ENCODE assay signal across 8 mouse cellular contexts in genomic region chr11:34073776-34074175, GRCm38 (mm10). TPM values are rescaled to one million over a fixed set of nuclear protein-coding genes. Genes with fewer than 3 reads are reported as not detected.
A peak's percentile ranks its signal among the peaks of the same experiment; 100 is the strongest.
DNase-seq lines count a peak whose midpoint lies in the region; ATAC-seq lines count a peak whose summit lies in the region.

No protein-coding gene starts in this region.

- intact Hi-C loops in left cerebral cortex, postnatal 14 days (cut with DNase I), result loop anchor here (2.0 kb wide), 1 partner anchor 71 kb away; no protein-coding TSS in a partner anchor

- no peaks in the 10 kb centered on the region for H3K4me1 ChIP-seq in forebrain, embryonic 13.5 days
- no peaks in the 10 kb centered on the region for H3K4me1 ChIP-seq in hindbrain, embryonic 10.5 days (replicated peaks)
- H3K4me1 ChIP-seq in midbrain, embryonic 13.5 days (replicated peaks), result no peaks in the 10 kb centered on the region

- H3K27me3 ChIP-seq in forebrain, embryonic 13.5 days, result 0 out of 2 replicates have a peak, but pooled peaks cover 10% of the 10 kb centered on the region
- peaks cover 5% of the 10 kb centered on the region; the same call in 1 of the 2 replicates for H3K27me3 ChIP-seq in hindbrain, embryonic 10.5 days (ENCODE audit: insufficient read depth, poor library complexity, severe bottlenecking)
- H3K27me3 ChIP-seq in midbrain, embryonic 13.5 days, result 0 out of 2 replicates have a peak, but pooled peaks cover 5% of the 10 kb centered on the region

- H3K9ac ChIP-seq in forebrain, embryonic 13.5 days, result no peak overlapping the region
- H3K9ac ChIP-seq in midbrain, embryonic 13.5 days (replicated peaks), result no peak overlapping the region

- H3K4me2 ChIP-seq in forebrain, embryonic 13.5 days, result peak overlapping the region; percentile 15; the same call in 1 of the 2 replicates
- H3K4me2 ChIP-seq in midbrain, embryonic 13.5 days (replicated peaks), result peak overlapping the region; percentile 24; the same call in 1 of the 2 replicates

- WGBS in forebrain, embryonic 13.5 days, result 16% methylated on average over 15 of the region's 15 CpGs
- 14% methylated on average over 15 of the region's 15 CpGs for WGBS in hindbrain, embryonic 10.5 days
- 16% methylated on average over 15 of the region's 15 CpGs for WGBS in midbrain, embryonic 13.5 days

- no peaks in the 10 kb centered on the region for H3K9me3 ChIP-seq in forebrain, embryonic 13.5 days (replicated peaks)
- no peaks in the 10 kb centered on the region for H3K9me3 ChIP-seq in hindbrain, embryonic 10.5 days
- H3K9me3 ChIP-seq in midbrain, embryonic 13.5 days, result no peaks in the 10 kb centered on the region

- peak; percentile 58 for DNase-seq in gastrocnemius, adult 18-20 months (ENCODE audit: low spot score)
- DNase-seq in gastrocnemius, postnatal 25 days, result no peak
- DNase-seq in c-Kit-positive CD71-positive TER-119-negative erythroid progenitor cells, embryonic 14.5 days (ENCODE audit: low read depth), result peak; percentile 36
- DNase-seq in hindbrain, embryonic 10.5 days (ENCODE audit: low spot score), result peak; percentile 77
- peak; percentile 52 to 62 for DNase-seq in left cerebral cortex, postnatal 14 days (ENCODE audit: low spot score in 2 of 2)
- DNase-seq in spleen, adult 18-20 months, result peak; percentile 17 to 58

- ATAC-seq in forebrain, embryonic 13.5 days, result peak; percentile 58; the same call in 1 of the 2 replicates
- peak; percentile 67; the same call in 1 of the 2 replicates for ATAC-seq in midbrain, embryonic 13.5 days

- H3K27ac ChIP-seq in forebrain, embryonic 13.5 days, result no peak overlapping the region
- no peak overlapping the region for H3K27ac ChIP-seq in hindbrain, embryonic 10.5 days
- no peak overlapping the region for H3K27ac ChIP-seq in midbrain, embryonic 13.5 days

- H3K4me3 ChIP-seq in forebrain, embryonic 13.5 days, result no peak overlapping the region
- peak overlapping the region; percentile 16; the same call in 1 of the 2 replicates for H3K4me3 ChIP-seq in hindbrain, embryonic 10.5 days
- H3K4me3 ChIP-seq in midbrain, embryonic 13.5 days (replicated peaks), result no peak overlapping the region; the same call in 1 of the 2 replicates

- no peaks in the 10 kb centered on the region for H3K36me3 ChIP-seq in forebrain, embryonic 13.5 days (ENCODE audit: poor library complexity, severe bottlenecking)
- H3K36me3 ChIP-seq in hindbrain, embryonic 10.5 days, result no peaks in the 10 kb centered on the region
- H3K36me3 ChIP-seq in midbrain, embryonic 13.5 days, result no peaks in the 10 kb centered on the region

RNA-seq across cellular contexts. Expression of gene 4930469K13Rik, which starts 24.6 kb away (rescaled TPM):
- not detected for total RNA-seq in gastrocnemius, adult 18-20 months (2021)
- total RNA-seq in gastrocnemius, postnatal 25 days (2021), result not detected
- not detected in 2 replicates for polyA plus RNA-seq in forebrain, embryonic 13.5 days (2015; fragmentation: Nextera tagmentation; extraction: Ambion mirVana)
- not detected in 2 replicates for polyA plus RNA-seq in hindbrain, embryonic 10.5 days (2016; fragmentation: Nextera tagmentation; extraction: Ambion mirVana)
- not detected for total RNA-seq in left cerebral cortex, postnatal 14 days (2021)
- not detected in 2 replicates for polyA plus RNA-seq in midbrain, embryonic 13.5 days (2015; fragmentation: Nextera tagmentation; extraction: Ambion mirVana)

RNA-seq across cellular contexts. Expression of gene Lcp2, which starts 27.1 kb away (rescaled TPM):
- total RNA-seq in gastrocnemius, adult 18-20 months (2021), result under 1 TPM; 0.43 to 0.64 TPM
- total RNA-seq in gastrocnemius, postnatal 25 days (2021), result 1 to 10 TPM in 1 of 2 experiments, under 1 TPM in 1; 0.72 to 1.8 TPM
- polyA plus RNA-seq in forebrain, embryonic 13.5 days (2015; fragmentation: Nextera tagmentation; extraction: Ambion mirVana), result 0.96 and 1.4 TPM in 2 replicates
- 2.7 and 3.0 TPM in 2 replicates for polyA plus RNA-seq in hindbrain, embryonic 10.5 days (2016; fragmentation: Nextera tagmentation; extraction: Ambion mirVana)
- total RNA-seq in left cerebral cortex, postnatal 14 days (2021), result 1 to 10 TPM; 4.6 TPM
- polyA plus RNA-seq in midbrain, embryonic 13.5 days (2015; fragmentation: Nextera tagmentation; extraction: Ambion mirVana), result 1.2 and 1.5 TPM in 2 replicates
